Mouse (Mus musculus) G1E (cell line): ENCODE results near the gene Zc3h12d. TPM values are rescaled to one million over a fixed set of nuclear protein-coding genes. Genes with fewer than 3 reads are reported as not detected.

Experiments used
- ATAC-seq: 2 replicates; pipeline ENCODE4 v1.8.0; 2016; ENCODE audit warnings: mild to moderate bottlenecking; ENCODE audit not compliant: insufficient number of reproducible peaks, poor library complexity, low FRiP score, severe bottlenecking; ENCODE audit errors: extremely low read depth
- DNase-seq: peaks from one replicate; pipeline ENCODE4 v3.0.0; 2012; ENCODE audit warnings: low spot score
- H3K27me3 ChIP-seq: 2 replicates; pipeline ENCODE4 v1.6.1; 2012; ENCODE audit warnings: mild to moderate bottlenecking, low read length, inconsistent platforms; ENCODE audit not compliant: insufficient read depth
- H3K36me3 ChIP-seq: replicated peaks from 2 replicates; pipeline ENCODE3; 2012; ENCODE audit warnings: mild to moderate bottlenecking, inconsistent platforms
- H3K4me1 ChIP-seq: 2 replicates; pipeline ENCODE4 v1.6.1; 2012; ENCODE audit warnings: low read depth, low read length, inconsistent platforms, mixed read lengths; ENCODE audit not compliant: insufficient read depth
- H3K4me3 ChIP-seq: 2 replicates; pipeline ENCODE4 v1.5.1; 2012; ENCODE audit warnings: low read depth, mild to moderate bottlenecking, inconsistent platforms, low read length, moderate library complexity, mixed read lengths
- H3K9me3 ChIP-seq: replicated peaks from 2 replicates; pipeline ENCODE4 v1.6.1; 2012; ENCODE audit warnings: inconsistent platforms
- CTCF ChIP-seq: IDR thresholded peaks from 2 replicates; pipeline ENCODE4 v1.5.1; 2012; ENCODE audit warnings: low read depth, low read length, inconsistent platforms, mixed read lengths
- GATA1 ChIP-seq: IDR thresholded peaks from 2 replicates; pipeline ENCODE4 v1.6.1; 2012; ENCODE audit warnings: borderline replicate concordance, low read length, inconsistent platforms, mixed read lengths
- GATA2 ChIP-seq: IDR thresholded peaks from 2 replicates; pipeline ENCODE4 v1.6.1; 2012; ENCODE audit warnings: low read depth, low read length, inconsistent platforms, borderline replicate concordance
- POLR2AphosphoS5 ChIP-seq: IDR thresholded peaks from 2 replicates; pipeline ENCODE4 v1.6.1; 2012; ENCODE audit warnings: low read depth, low read length, inconsistent platforms; ENCODE audit not compliant: insufficient replicate concordance
- TAL1 ChIP-seq: conservative IDR thresholded peaks from 2 replicates; pipeline ENCODE4 v1.6.1; 2012; ENCODE audit warnings: low read depth, low read length, inconsistent platforms, mixed read lengths
- polyA plus RNA-seq: library from polyadenylated mRNA; stranded (reverse); fragments of >175 nt; gene quantifications from 2 replicates; pipeline ENCODE4 v1.2.3, GENCODE M21; 2012
- total RNA-seq, 2 experiments: library from RNA; stranded (forward) in 1 of 2; stranded (reverse) in 1 of 2; fragments of 200-1000 nt in 1 of 2; fragments of >200 nt in 1 of 2; fragmentation: Nextera tagmentation in 1 of 2; gene quantifications; 2 replicates each; pipeline ENCODE4 v1.2.3; 2014 to 2017

The Zc3h12d gene
- total and polyA plus RNA-seq, 3 experiments, result under 0.01 TPM; not detected in 2

DNA sequence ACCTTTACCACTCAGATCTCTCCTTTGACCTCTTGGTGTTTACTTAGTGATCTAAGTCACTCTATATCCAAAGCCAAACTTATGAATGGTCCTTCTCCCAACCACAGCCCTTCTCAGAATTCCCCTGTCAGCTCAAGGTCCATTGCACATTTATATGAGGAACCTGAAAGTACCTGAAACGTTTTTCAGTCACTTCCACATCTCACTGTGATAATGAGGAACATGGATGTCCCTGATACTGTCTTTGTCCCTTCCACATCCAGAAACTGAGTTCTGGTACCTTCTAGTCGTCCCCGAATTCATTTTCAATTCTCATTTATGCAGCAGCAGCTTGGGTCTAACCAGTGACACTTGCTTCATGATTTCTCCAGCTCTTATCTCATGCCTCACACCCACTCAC is 19.6 kb downstream of the Zc3h12d start:
- DNase-seq (no peak), ATAC-seq (no peak)
- Histone ChIP-seq H3K9me3 (no peaks in the 10 kb centered on the region), H3K36me3 (no peaks in the 10 kb centered on the region), H3K4me1 (no peaks in the 10 kb centered on the region), H3K27me3 (no peaks in the 10 kb centered on the region), H3K4me3 (no peak overlapping the region)
- TF ChIP-seq POLR2AphosphoS5 (no peak), GATA2 (no peak), CTCF (no peak), GATA1 (no peak), TAL1 (no peak)

DNA sequence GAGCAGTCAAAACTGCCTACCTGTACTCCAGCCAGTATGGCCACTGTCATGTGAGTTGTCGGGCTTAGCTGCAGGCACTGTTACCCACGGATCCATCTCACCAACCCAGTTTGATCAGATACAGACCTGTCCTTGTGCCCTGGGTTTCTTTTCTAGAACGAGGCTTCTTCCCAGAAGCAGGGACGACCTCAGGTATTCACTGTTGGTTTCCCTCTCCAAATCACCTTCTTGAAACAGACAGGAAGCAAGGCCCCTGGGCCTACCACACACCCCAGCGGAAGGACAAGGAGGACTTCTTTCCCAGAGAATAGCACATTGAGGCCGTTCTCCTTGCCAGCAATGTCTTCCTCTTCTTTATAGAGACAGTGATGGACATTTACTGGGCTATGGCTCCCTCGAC is 28.2 kb downstream of the Zc3h12d start:
- H3K27me3 ChIP-seq, result 0 out of 2 replicates have a peak, but pooled peaks cover 2% of the 10 kb centered on the region
- ATAC-seq (no peak), DNase-seq (no peak)
- no peaks in the 10 kb centered on the region for H3K36me3 ChIP-seq
- no peak for TF ChIP-seq GATA1
- TF ChIP-seq POLR2AphosphoS5, result no peak
- no peak for TF ChIP-seq TAL1
- TF ChIP-seq CTCF, result no peak
- no peak for TF ChIP-seq GATA2
- H3K9me3 ChIP-seq, result no peaks in the 10 kb centered on the region
- peaks cover 2% of the 10 kb centered on the region; the same call in 1 of the 2 replicates for H3K4me1 ChIP-seq
- no peak overlapping the region for H3K4me3 ChIP-seq

DNA sequence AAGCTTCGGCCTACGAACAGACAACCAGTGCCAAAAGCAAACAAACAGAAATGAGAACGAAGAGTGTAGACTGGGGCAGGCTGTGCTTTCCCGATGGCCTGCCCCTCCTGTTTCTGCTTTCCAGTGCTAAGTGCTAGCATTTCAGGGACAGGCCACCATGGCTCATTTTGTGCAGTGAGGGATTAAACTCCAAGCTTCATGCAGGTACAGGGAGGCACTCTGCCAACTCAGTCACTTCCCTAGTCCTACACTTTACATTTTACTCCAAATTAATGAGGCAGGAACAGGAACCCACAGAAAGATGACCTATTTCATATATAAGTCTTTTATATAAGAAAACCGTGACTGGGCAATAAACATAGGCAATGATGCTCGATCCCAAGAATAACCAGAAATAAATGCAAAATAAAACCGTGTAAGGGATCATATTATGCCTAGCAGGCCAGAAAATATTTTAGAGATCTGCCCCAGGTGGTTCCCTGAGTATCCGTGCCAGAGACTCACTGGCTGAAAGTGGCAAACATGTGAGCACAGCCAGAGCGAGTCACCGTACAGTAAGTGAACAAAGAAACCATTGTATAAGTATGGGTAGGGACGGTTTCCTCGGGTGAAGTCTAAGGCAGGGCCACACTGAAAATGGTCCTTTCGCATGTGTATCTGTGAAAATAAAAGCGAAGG is 29.1 kb downstream of the Zc3h12d start:
- no peak for ATAC-seq
- TF ChIP-seq GATA1 (no peak), TAL1 (no peak), GATA2 (no peak), POLR2AphosphoS5 (no peak), CTCF (no peak)
- H3K36me3 ChIP-seq, result no peaks in the 10 kb centered on the region

DNA sequence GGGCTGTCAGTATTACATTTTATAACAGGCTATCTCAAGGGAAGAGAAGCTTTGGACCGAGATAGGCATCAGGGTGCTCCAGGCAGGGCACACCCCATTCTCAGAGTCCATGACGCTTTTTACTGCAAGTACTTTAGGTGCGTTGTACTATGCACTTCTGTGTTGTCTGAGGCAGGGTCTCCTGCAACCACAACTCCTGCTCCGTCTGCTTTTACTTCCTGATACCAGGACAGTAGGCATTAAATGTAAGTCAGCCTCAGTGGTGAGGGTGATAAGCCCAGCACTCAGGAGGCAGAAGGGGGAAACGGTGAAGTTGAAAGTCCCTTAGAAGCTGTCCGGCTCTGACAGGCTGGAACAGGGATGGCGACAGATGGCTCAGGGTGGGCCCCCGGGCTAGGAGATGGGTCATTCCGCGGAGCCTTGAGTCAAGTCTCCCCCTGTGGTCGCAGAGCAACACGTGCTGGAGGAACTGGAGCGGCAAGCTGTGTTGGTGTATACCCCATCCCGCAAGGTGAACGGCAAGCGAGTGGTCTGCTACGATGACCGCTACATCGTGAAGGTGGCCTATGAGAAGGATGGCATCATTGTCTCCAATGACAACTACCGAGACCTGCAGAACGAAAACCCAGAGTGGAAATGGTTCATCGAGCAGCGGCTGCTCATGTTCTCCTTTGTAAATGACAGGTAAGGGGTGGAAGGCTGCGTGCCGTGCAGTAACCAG is 29.8 kb downstream of the Zc3h12d start:
- no peak for DNase-seq
- Histone ChIP-seq H3K9me3 (no peaks in the 10 kb centered on the region), H3K36me3 (no peaks in the 10 kb centered on the region), H3K4me1 (peaks cover 2% of the 10 kb centered on the region; the same call in 1 of the 2 replicates), H3K4me3 (no peak overlapping the region), H3K27me3 (peaks cover 2% of the 10 kb centered on the region; the same call in 1 of the 2 replicates)
- no peak for TF ChIP-seq TAL1
- TF ChIP-seq POLR2AphosphoS5, result no peak
- no peak for TF ChIP-seq GATA1
- TF ChIP-seq GATA2, result no peak
- TF ChIP-seq CTCF, result no peak
- no peak for ATAC-seq

More for the DNA sequence above, 29.1 kb downstream of the Zc3h12d start:
- H3K4me1 ChIP-seq, result peaks cover 2% of the 10 kb centered on the region; the same call in 1 of the 2 replicates
- no peak overlapping the region for H3K4me3 ChIP-seq
- no peaks in the 10 kb centered on the region for H3K9me3 ChIP-seq
- 0 out of 2 replicates have a peak, but pooled peaks cover 2% of the 10 kb centered on the region for H3K27me3 ChIP-seq
- no peak for DNase-seq

DNA sequence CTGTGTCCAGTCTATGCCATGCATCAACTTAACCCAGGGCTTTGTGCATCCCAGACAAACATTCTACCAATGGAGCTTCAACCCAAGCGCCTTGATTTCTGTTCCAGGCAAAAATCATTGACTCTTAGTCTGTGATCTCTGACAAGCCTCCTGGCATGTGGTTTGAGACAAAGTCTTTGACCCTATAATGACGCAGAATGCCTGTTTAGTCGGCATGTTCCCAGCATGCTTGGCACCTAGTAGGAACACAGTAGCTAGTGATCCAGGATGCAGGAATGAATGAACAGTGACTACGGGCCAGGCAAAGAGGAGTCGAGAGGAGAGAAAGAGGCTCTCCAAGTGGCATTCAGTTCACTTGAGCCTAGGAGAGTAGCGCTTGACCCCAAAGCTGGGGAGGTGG is 31.1 kb downstream of the Zc3h12d start:
- ATAC-seq (no peak), DNase-seq (no peak)
- H3K9me3 ChIP-seq, result no peaks in the 10 kb centered on the region
- no peak overlapping the region for H3K4me3 ChIP-seq
- H3K36me3 ChIP-seq, result no peaks in the 10 kb centered on the region
- H3K27me3 ChIP-seq, result peaks cover 8% of the 10 kb centered on the region; the same call in 1 of the 2 replicates
- TF ChIP-seq GATA2, result no peak
- TF ChIP-seq POLR2AphosphoS5, result no peak
- no peak for TF ChIP-seq CTCF
- TF ChIP-seq TAL1, result no peak
- H3K4me1 ChIP-seq, result peaks cover 2% of the 10 kb centered on the region; the same call in 1 of the 2 replicates

DNA sequence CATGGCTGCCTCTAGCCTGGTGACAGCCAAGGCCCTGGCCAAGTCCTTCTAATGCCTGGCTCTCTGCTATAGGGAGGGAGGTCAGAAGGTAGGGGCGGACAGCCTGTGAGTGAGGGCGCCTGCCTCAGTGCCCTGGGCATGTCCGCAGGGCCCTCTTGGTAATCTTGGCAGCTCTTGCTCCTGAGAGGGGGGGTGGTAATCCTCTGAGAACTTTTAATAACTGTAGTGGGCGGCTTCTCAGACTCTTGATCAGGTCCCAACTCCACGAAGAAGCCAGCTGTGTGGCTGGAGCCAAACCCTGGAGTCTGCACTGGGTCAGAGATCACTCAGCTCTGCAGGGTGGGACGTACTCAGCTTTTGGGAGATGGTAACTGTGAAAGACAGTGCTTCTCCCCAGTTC is 31.9 kb downstream of the Zc3h12d start:
- H3K27me3 ChIP-seq, result peaks cover 8% of the 10 kb centered on the region; the same call in 1 of the 2 replicates
- H3K36me3 ChIP-seq, result no peaks in the 10 kb centered on the region
- DNase-seq (no peak), ATAC-seq (no peak)
- no peaks in the 10 kb centered on the region for H3K9me3 ChIP-seq
- H3K4me3 ChIP-seq, result no peak overlapping the region
- TF ChIP-seq TAL1 (no peak), CTCF (no peak), GATA1 (no peak), GATA2 (no peak), POLR2AphosphoS5 (no peak)
- peaks cover 2% of the 10 kb centered on the region; the same call in 1 of the 2 replicates for H3K4me1 ChIP-seq
